Mouse (Mus musculus): ENCODE results near the gene Scin. TPM values are rescaled to one million over a fixed set of nuclear protein-coding genes. Genes with fewer than 3 reads are reported as not detected.

Scin gene
- polyA plus RNA-seq, 1 experiment, result 0.60 TPM

- Histone ChIP-seq H3K36me3 (ENCODE audit: control insufficient read depth, insufficient read depth, low read length, poor library complexity, severe bottlenecking) (no peaks in the 10 kb centered on the region), H3K9ac (ENCODE audit: low read depth, poor library complexity, severe bottlenecking) (no peak overlapping the region), H3K4me3 (ENCODE audit: low read depth, low read length) (no peak overlapping the region), H3K27me3 (ENCODE audit: control insufficient read depth, insufficient read depth, low read length, poor library complexity, severe bottlenecking) (no peaks in the 10 kb centered on the region), H3K9me3 (replicated peaks; ENCODE audit: control insufficient read depth, insufficient read depth, low read length, poor library complexity, severe bottlenecking) (no peaks in the 10 kb centered on the region), H3K4me1 (ENCODE audit: control insufficient read depth, insufficient read depth, low read length) (no peaks in the 10 kb centered on the region), H3K27ac (ENCODE audit: insufficient read depth, low read length) (no peak overlapping the region)
- no peak for TF ChIP-seq POLR2A (IDR thresholded peaks at IDR 0.05; ENCODE audit: insufficient read depth, low read length)
- no peak for TF ChIP-seq CTCF (IDR thresholded peaks at IDR 0.05; ENCODE audit: low read depth, low read length)
- no peak for TF ChIP-seq EP300 (IDR thresholded peaks at IDR 0.05; ENCODE audit: insufficient read depth, low read depth, low read length)
Measured at GRCm38 (mm10) chr12:40096453-40096852, 37.6 kb downstream of the Scin start.

GRCm38 (mm10) chr12:40090017-40090416, 44.0 kb downstream of the Scin start:
- no peak for TF ChIP-seq CTCF (IDR thresholded peaks at IDR 0.05; ENCODE audit: low read depth, low read length)
- TF ChIP-seq EP300 (IDR thresholded peaks at IDR 0.05; ENCODE audit: insufficient read depth, low read depth, low read length), result no peak
- Histone ChIP-seq H3K9me3 (replicated peaks; ENCODE audit: control insufficient read depth, insufficient read depth, low read length, poor library complexity, severe bottlenecking) (no peaks in the 10 kb centered on the region), H3K9ac (ENCODE audit: low read depth, poor library complexity, severe bottlenecking) (no peak overlapping the region)

GRCm38 (mm10) chr12:40085731-40086322, 48.2 kb downstream of the Scin start:
- no peak for TF ChIP-seq POLR2A (IDR thresholded peaks at IDR 0.05; ENCODE audit: insufficient read depth, low read length)
- TF ChIP-seq EP300 (IDR thresholded peaks at IDR 0.05; ENCODE audit: insufficient read depth, low read depth, low read length), result no peak
- TF ChIP-seq CTCF (IDR thresholded peaks at IDR 0.05; ENCODE audit: low read depth, low read length), result no peak
- no peak overlapping the region for H3K27ac ChIP-seq (ENCODE audit: insufficient read depth, low read length)
- H3K4me1 ChIP-seq (ENCODE audit: control insufficient read depth, insufficient read depth, low read length), result no peaks in the 10 kb centered on the region
- no peak overlapping the region for H3K4me3 ChIP-seq (ENCODE audit: low read depth, low read length)
- no peaks in the 10 kb centered on the region for H3K27me3 ChIP-seq (ENCODE audit: control insufficient read depth, insufficient read depth, low read length, poor library complexity, severe bottlenecking)
- H3K9ac ChIP-seq (ENCODE audit: low read depth, poor library complexity, severe bottlenecking), result no peak overlapping the region
- no peaks in the 10 kb centered on the region for H3K9me3 ChIP-seq (replicated peaks; ENCODE audit: control insufficient read depth, insufficient read depth, low read length, poor library complexity, severe bottlenecking)
- H3K36me3 ChIP-seq (ENCODE audit: control insufficient read depth, insufficient read depth, low read length, poor library complexity, severe bottlenecking), result no peaks in the 10 kb centered on the region

More at GRCm38 (mm10) chr12:40090017-40090416, 44.0 kb downstream of the Scin start:
- H3K27me3 ChIP-seq (ENCODE audit: control insufficient read depth, insufficient read depth, low read length, poor library complexity, severe bottlenecking), result no peaks in the 10 kb centered on the region
- H3K27ac ChIP-seq (ENCODE audit: insufficient read depth, low read length), result no peak overlapping the region
- H3K4me3 ChIP-seq (ENCODE audit: low read depth, low read length), result no peak overlapping the region
- no peaks in the 10 kb centered on the region for H3K36me3 ChIP-seq (ENCODE audit: control insufficient read depth, insufficient read depth, low read length, poor library complexity, severe bottlenecking)
- no peaks in the 10 kb centered on the region for H3K4me1 ChIP-seq (ENCODE audit: control insufficient read depth, insufficient read depth, low read length)

- Histone ChIP-seq H3K4me3 (ENCODE audit: low read depth, low read length) (no peak overlapping the region), H3K27ac (ENCODE audit: insufficient read depth, low read length) (no peak overlapping the region), H3K36me3 (ENCODE audit: control insufficient read depth, insufficient read depth, low read length, poor library complexity, severe bottlenecking) (no peaks in the 10 kb centered on the region), H3K27me3 (ENCODE audit: control insufficient read depth, insufficient read depth, low read length, poor library complexity, severe bottlenecking) (no peaks in the 10 kb centered on the region), H3K9me3 (replicated peaks; ENCODE audit: control insufficient read depth, insufficient read depth, low read length, poor library complexity, severe bottlenecking) (no peaks in the 10 kb centered on the region), H3K4me1 (ENCODE audit: control insufficient read depth, insufficient read depth, low read length) (no peaks in the 10 kb centered on the region), H3K9ac (ENCODE audit: low read depth, poor library complexity, severe bottlenecking) (no peak overlapping the region)
- no peak for TF ChIP-seq POLR2A (IDR thresholded peaks at IDR 0.05; ENCODE audit: insufficient read depth, low read length)
- no peak for TF ChIP-seq CTCF (IDR thresholded peaks at IDR 0.05; ENCODE audit: low read depth, low read length)
- TF ChIP-seq EP300 (IDR thresholded peaks at IDR 0.05; ENCODE audit: insufficient read depth, low read depth, low read length), result no peak
Measured at GRCm38 (mm10) chr12:40082453-40083238, 51.4 kb downstream of the Scin start.

GRCm38 (mm10) chr12:40082048-40082447, 52.0 kb downstream of the Scin start:
- TF ChIP-seq POLR2A (IDR thresholded peaks at IDR 0.05; ENCODE audit: insufficient read depth, low read length) (no peak), CTCF (IDR thresholded peaks at IDR 0.05; ENCODE audit: low read depth, low read length) (no peak), EP300 (IDR thresholded peaks at IDR 0.05; ENCODE audit: insufficient read depth, low read depth, low read length) (no peak)
- no peak overlapping the region for H3K9ac ChIP-seq (ENCODE audit: low read depth, poor library complexity, severe bottlenecking)

GRCm38 (mm10) chr12:40073660-40074059, 60.4 kb downstream of the Scin start:
- Histone ChIP-seq H3K27me3 (ENCODE audit: control insufficient read depth, insufficient read depth, low read length, poor library complexity, severe bottlenecking) (no peaks in the 10 kb centered on the region), H3K4me1 (ENCODE audit: control insufficient read depth, insufficient read depth, low read length) (no peaks in the 10 kb centered on the region), H3K27ac (ENCODE audit: insufficient read depth, low read length) (no peak overlapping the region), H3K9me3 (replicated peaks; ENCODE audit: control insufficient read depth, insufficient read depth, low read length, poor library complexity, severe bottlenecking) (no peaks in the 10 kb centered on the region), H3K9ac (ENCODE audit: low read depth, poor library complexity, severe bottlenecking) (no peak overlapping the region), H3K4me3 (ENCODE audit: low read depth, low read length) (no peak overlapping the region), H3K36me3 (ENCODE audit: control insufficient read depth, insufficient read depth, low read length, poor library complexity, severe bottlenecking) (no peaks in the 10 kb centered on the region)
- TF ChIP-seq POLR2A (IDR thresholded peaks at IDR 0.05; ENCODE audit: insufficient read depth, low read length) (no peak), EP300 (IDR thresholded peaks at IDR 0.05; ENCODE audit: insufficient read depth, low read depth, low read length) (no peak)

More at GRCm38 (mm10) chr12:40082048-40082447, 52.0 kb downstream of the Scin start:
- Histone ChIP-seq H3K27ac (ENCODE audit: insufficient read depth, low read length) (no peak overlapping the region), H3K36me3 (ENCODE audit: control insufficient read depth, insufficient read depth, low read length, poor library complexity, severe bottlenecking) (no peaks in the 10 kb centered on the region), H3K27me3 (ENCODE audit: control insufficient read depth, insufficient read depth, low read length, poor library complexity, severe bottlenecking) (no peaks in the 10 kb centered on the region), H3K4me3 (ENCODE audit: low read depth, low read length) (no peak overlapping the region), H3K4me1 (ENCODE audit: control insufficient read depth, insufficient read depth, low read length) (no peaks in the 10 kb centered on the region), H3K9me3 (replicated peaks; ENCODE audit: control insufficient read depth, insufficient read depth, low read length, poor library complexity, severe bottlenecking) (no peaks in the 10 kb centered on the region)

All from ES-Bruce4 (cell line).